Mouse (Mus musculus) heart, adult 2 months (tissue): ENCODE data around the gene Zmynd8.

Experiments used
- CTCF ChIP-seq: fragments of 200-600 bp; IDR thresholded peaks from 2 replicates; pipeline ENCODE4 v1.8.1; 2022; ENCODE audit warnings: antibody characterized with exemption, mild to moderate bottlenecking, moderate library complexity
- EP300 ChIP-seq: fragments of 200-500 bp; IDR thresholded peaks from 2 replicates; pipeline ENCODE4 v1.6.1; 2011; ENCODE audit warnings: low read depth, low read length, control low read depth; ENCODE audit not compliant: insufficient read depth
- POLR2A ChIP-seq: fragments of 200-500 bp; IDR thresholded peaks from 2 replicates; pipeline ENCODE4 v1.6.1; 2011; ENCODE audit warnings: mild to moderate bottlenecking, low read depth, low read length, control low read depth; ENCODE audit not compliant: insufficient read depth

GRCm38 (mm10) chr2:165852896-165853633, 45.8 kb downstream of the Zmynd8 start:
- no peak for TF ChIP-seq CTCF
- no peak for TF ChIP-seq POLR2A
- TF ChIP-seq EP300: no peak
